Mouse (Mus musculus) liver, postnatal 0 days (tissue): ENCODE measurements around the gene Gucy2c. TPM values are rescaled to one million over a fixed set of nuclear protein-coding genes. Genes with fewer than 3 reads are reported as not detected.
A peak's percentile ranks its signal among the peaks of the same experiment; 100 is the strongest.

ENCODE experiments used
- ATAC-seq: fragments of 200-750 bp; cut with Nextera tagmentation; 2 replicates; pipeline ENCODE4 v1.8.0; 2017; ENCODE audit warnings: mild to moderate bottlenecking, moderate library complexity
- DNase-seq: peaks from one replicate; pipeline ENCODE4 v3.0.0-alpha.2; 2016
- H3K27ac ChIP-seq: fragments of 300-500 bp; sonication (generic); 2 replicates; pipeline ENCODE4 v1.5.1; 2014; ENCODE audit warnings: antibody characterized with exemption, moderate library complexity, mild to moderate bottlenecking, low read depth
- H3K27me3 ChIP-seq: fragments of 300-500 bp; sonication (generic); 2 replicates; pipeline ENCODE4 v1.6.1; 2014; ENCODE audit warnings: low read length, control low read depth, mixed read lengths; ENCODE audit not compliant: insufficient read depth
- H3K36me3 ChIP-seq: fragments of 300-500 bp; sonication (generic); replicated peaks from 2 replicates; pipeline ENCODE4 v1.6.1; 2014; ENCODE audit warnings: mild to moderate bottlenecking, control low read depth, low read length, moderate library complexity, mixed read lengths; ENCODE audit not compliant: insufficient read depth
- H3K4me1 ChIP-seq: fragments of 300-500 bp; sonication (generic); 2 replicates; pipeline ENCODE4 v1.6.1; 2014; ENCODE audit warnings: antibody characterized with exemption, mild to moderate bottlenecking, control low read depth; ENCODE audit not compliant: insufficient read depth
- H3K4me2 ChIP-seq: fragments of 300-500 bp; sonication (generic); 2 replicates; pipeline ENCODE4 v1.6.1; 2014; ENCODE audit warnings: low read depth, mild to moderate bottlenecking, low read length, moderate library complexity, mixed read lengths
- H3K4me3 ChIP-seq: fragments of 300-500 bp; sonication (generic); 2 replicates; pipeline ENCODE4 v1.5.1; 2014; ENCODE audit warnings: low read depth, low read length
- H3K9ac ChIP-seq: fragments of 300-500 bp; sonication (generic); replicated peaks from 2 replicates; pipeline ENCODE4 v1.6.1; 2014; ENCODE audit warnings: mild to moderate bottlenecking, moderate library complexity
- H3K9me3 ChIP-seq: fragments of 300-500 bp; sonication (generic); 2 replicates; pipeline ENCODE4 v1.6.1; 2016; ENCODE audit warnings: mild to moderate bottlenecking, control low read depth, low read length, mixed read lengths
- CTCF ChIP-seq: sonication (generic); IDR thresholded peaks from 2 replicates; pipeline ENCODE4 v1.5.1; 2016; ENCODE audit warnings: antibody characterized with exemption, low read depth
- EP300 ChIP-seq: IDR thresholded peaks from 2 replicates; pipeline ENCODE4 v1.6.1; 2016; ENCODE audit warnings: antibody characterized with exemption, low read depth, mild to moderate bottlenecking
- WGBS: fragments of 180-500 bp; shearing (Covaris S2); extraction: QIAGEN DNeasy Blood & Tissue Kit; methylation state at CpG from one replicate; pipeline ENCODE4 v1.1.7; 2014; ENCODE audit not compliant: insufficient replicate concordance; 5-methylcytosine and 5-hydroxymethylcytosine counted together
- polyA plus RNA-seq: library from polyadenylated mRNA; unstranded; fragments of >200 nt; fragmentation: Nextera tagmentation; extraction: Ambion mirVana; gene quantifications from 2 replicates; pipeline ENCODE4 v1.2.1, GENCODE M21; 2015

Gucy2c gene
- polyA plus RNA-seq, 1 experiment from 2014 or later = 0.99 TPM

DNA sequence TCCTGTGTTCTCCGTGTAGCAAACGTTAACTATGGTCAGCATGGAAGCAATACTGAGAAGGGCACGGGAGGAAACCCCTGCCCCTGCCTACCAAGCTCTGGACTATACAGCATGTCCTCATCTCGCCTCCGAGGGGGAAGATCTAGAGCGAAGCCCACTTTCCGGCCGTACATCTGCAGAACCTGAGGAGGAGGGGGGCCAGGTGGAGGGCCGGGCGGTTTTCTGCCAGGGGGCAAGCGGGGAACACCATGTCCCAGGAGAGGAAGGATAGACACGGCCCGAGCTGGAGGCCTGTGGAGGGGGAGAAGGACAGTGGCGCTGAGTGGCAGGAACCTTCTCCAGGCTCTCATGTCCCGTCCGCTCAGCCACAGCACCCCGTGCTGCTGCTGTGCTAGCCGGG, 39.5 kb upstream of the Gucy2c start:
- 94% methylated on average over 18 of the region's 18 CpGs for WGBS
- Histone ChIP-seq H3K4me3 (no peak overlapping the region), H3K9me3 (no peaks in the 10 kb centered on the region), H3K4me1 (no peaks in the 10 kb centered on the region), H3K36me3 (peaks cover 88% of the 10 kb centered on the region), H3K27ac (no peak overlapping the region), H3K9ac (no peak overlapping the region), H3K27me3 (no peaks in the 10 kb centered on the region), H3K4me2 (no peak overlapping the region)
- ATAC-seq (no peak), DNase-seq (no peak)
- TF ChIP-seq CTCF (no peak), EP300 (no peak)

DNA sequence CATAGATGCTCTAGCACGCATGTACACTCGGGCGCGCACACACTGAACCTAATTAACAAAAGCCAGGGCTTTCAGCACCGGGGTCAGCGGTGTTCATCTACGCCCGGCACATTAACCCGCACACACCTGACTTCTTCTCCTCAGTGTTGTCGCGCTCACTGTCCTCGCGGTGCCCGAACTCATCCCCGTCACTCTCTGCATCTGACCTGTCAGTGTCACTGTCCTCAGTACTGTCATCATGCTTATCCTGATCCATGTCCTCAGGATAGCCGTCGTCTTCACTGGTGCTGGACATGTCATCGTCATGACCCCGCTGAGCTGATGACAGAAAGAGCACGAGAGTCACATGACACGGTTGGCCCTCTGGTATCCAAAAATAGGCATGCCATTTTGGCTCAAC, 38.8 kb upstream of the Gucy2c start:
- Histone ChIP-seq H3K4me2 (no peak overlapping the region), H3K27me3 (no peaks in the 10 kb centered on the region), H3K4me3 (no peak overlapping the region), H3K9ac (no peak overlapping the region), H3K27ac (no peak overlapping the region), H3K9me3 (no peaks in the 10 kb centered on the region), H3K4me1 (no peaks in the 10 kb centered on the region), H3K36me3 (peaks cover 91% of the 10 kb centered on the region)
- DNase-seq = no peak
- WGBS = 93% methylated on average over 21 of the region's 21 CpGs
- TF ChIP-seq EP300 (no peak), CTCF (no peak)
- ATAC-seq = no peak

- Histone ChIP-seq H3K4me2 (no peak overlapping the region), H3K9ac (no peak overlapping the region), H3K4me1 (no peaks in the 10 kb centered on the region), H3K4me3 (no peak overlapping the region), H3K27me3 (no peaks in the 10 kb centered on the region), H3K27ac (no peak overlapping the region), H3K36me3 (peaks cover 91% of the 10 kb centered on the region), H3K9me3 (no peaks in the 10 kb centered on the region)
- TF ChIP-seq EP300 = no peak
- no peak for TF ChIP-seq CTCF
- DNase-seq = no peak
- 90% methylated on average over 3 of the region's 3 CpGs for WGBS
- no peak for ATAC-seq
Observed at GRCm38 (mm10) chr6:136817549-136817948, 36.0 kb upstream of the Gucy2c start.

DNA sequence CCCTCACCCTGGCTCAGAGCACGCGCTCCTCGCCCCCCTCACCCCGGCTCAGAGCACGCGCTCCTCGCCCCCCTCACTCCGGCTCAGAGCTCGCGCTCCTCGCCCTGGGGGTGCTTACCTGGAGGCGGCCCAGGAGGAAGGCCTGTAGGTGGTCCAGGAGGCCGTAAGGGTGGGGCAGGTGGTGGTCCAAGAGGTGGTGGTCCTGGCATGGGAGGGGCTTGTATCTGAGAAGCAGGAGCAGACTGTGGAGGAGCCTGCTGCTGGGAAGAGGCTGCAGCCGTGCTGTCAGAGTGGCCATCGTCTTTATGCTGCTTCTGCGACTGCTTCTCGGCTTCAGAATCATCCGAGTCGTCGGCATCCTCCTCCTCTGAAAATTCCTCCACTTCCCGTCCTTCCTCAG, 35.3 kb upstream of the Gucy2c start:
- WGBS = 88% methylated on average over 21 of the region's 21 CpGs
- no peak for ATAC-seq

GRCm38 (mm10) chr6:136815381-136815780, 33.8 kb upstream of the Gucy2c start:
- no peak overlapping the region for H3K4me3 ChIP-seq
- ATAC-seq = no peak
- no peak for DNase-seq
- peaks cover 78% of the 10 kb centered on the region for H3K36me3 ChIP-seq
- H3K27ac ChIP-seq = no peak overlapping the region
- WGBS = 87% methylated on average over 7 of the region's 7 CpGs
- H3K4me2 ChIP-seq = no peak overlapping the region
- H3K27me3 ChIP-seq = no peaks in the 10 kb centered on the region
- no peak overlapping the region for H3K9ac ChIP-seq
- peaks cover under 1% of the 10 kb centered on the region; the same call in 1 of the 2 replicates for H3K4me1 ChIP-seq
- TF ChIP-seq CTCF (no peak), EP300 (no peak)
- H3K9me3 ChIP-seq = no peaks in the 10 kb centered on the region

More for the DNA sequence above, 35.3 kb upstream of the Gucy2c start:
- H3K27me3 ChIP-seq = no peaks in the 10 kb centered on the region
- no peaks in the 10 kb centered on the region for H3K9me3 ChIP-seq
- no peak overlapping the region for H3K4me3 ChIP-seq
- H3K9ac ChIP-seq = no peak overlapping the region
- TF ChIP-seq CTCF (no peak), EP300 (no peak)
- H3K36me3 ChIP-seq = peaks cover 88% of the 10 kb centered on the region
- H3K4me2 ChIP-seq = no peak overlapping the region
- H3K27ac ChIP-seq = no peak overlapping the region
- no peak for DNase-seq
- no peaks in the 10 kb centered on the region for H3K4me1 ChIP-seq

DNA sequence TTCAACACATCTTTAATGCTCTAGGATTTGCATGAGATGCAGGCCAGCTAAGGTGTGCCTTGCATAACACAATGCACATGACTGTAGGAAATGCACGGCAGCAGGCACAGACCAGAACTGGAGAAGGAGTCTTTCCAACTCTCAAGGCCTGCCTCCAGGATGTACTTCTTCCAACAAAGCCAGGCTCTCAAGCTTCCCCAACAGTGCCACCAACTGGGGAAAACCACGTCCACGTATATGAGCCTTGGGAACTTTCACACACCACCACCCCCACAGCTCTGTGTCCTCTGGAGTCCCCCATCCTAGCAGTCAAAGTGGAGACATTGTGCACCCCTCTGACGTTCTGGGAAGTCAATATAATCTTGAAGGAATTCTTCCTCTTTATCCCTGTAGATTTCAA, 31.6 kb upstream of the Gucy2c start:
- no peak for ATAC-seq
- H3K27ac ChIP-seq = no peak overlapping the region
- peaks cover 57% of the 10 kb centered on the region for H3K36me3 ChIP-seq
- no peak for DNase-seq
- no peak overlapping the region for H3K4me2 ChIP-seq
- peaks cover 10% of the 10 kb centered on the region for H3K4me1 ChIP-seq
- WGBS = 49% methylated on average over 4 of the region's 4 CpGs
- H3K9me3 ChIP-seq = no peaks in the 10 kb centered on the region
- TF ChIP-seq EP300 (no peak), CTCF (peak; percentile 41)
- H3K4me3 ChIP-seq = no peak overlapping the region
- no peak overlapping the region for H3K9ac ChIP-seq
- H3K27me3 ChIP-seq = no peaks in the 10 kb centered on the region

DNA sequence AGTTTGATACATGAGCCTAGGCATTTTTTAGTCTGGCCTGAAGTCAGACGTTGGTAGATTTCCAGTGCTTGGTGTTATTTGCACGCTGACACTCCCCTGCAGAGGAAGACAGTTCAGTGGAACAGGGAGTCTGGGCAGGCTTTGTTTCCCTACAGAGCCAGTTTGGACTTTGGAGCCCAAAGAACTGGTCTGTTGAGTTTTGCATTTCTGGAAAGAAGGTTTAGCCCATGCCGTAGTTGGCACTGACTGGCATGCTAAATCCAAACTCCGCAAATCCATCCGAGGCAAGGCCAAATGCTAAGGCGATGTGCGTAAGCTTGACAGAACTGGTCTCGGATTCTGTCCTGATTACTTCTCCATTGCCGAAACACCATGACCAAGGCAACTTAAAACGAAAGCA, 29.6 kb upstream of the Gucy2c start:
- peaks cover 38% of the 10 kb centered on the region for H3K36me3 ChIP-seq
- TF ChIP-seq CTCF = no peak
- no peaks in the 10 kb centered on the region for H3K27me3 ChIP-seq
- no peak for DNase-seq
- no peak overlapping the region for H3K4me3 ChIP-seq
- no peak overlapping the region for H3K4me2 ChIP-seq
- no peaks in the 10 kb centered on the region for H3K9me3 ChIP-seq
- peaks cover 16% of the 10 kb centered on the region for H3K4me1 ChIP-seq
- H3K27ac ChIP-seq = no peak overlapping the region
- no peak overlapping the region for H3K9ac ChIP-seq
- 86% methylated on average over 10 of the region's 10 CpGs for WGBS
- no peak for ATAC-seq
